Mouse (Mus musculus) duodenum, adult 2 months (tissue): ENCODE data around the gene Cd200r3. TPM values are rescaled to one million over a fixed set of nuclear protein-coding genes. Genes with fewer than 3 reads are reported as not detected.

ENCODE experiments used
- polyA plus RNA-seq: library from polyadenylated mRNA; depleted of rRNA; stranded (reverse); fragments of >200 nt; gene quantifications from 2 replicates; pipeline ENCODE4 v1.2.3, GENCODE M21; 2012; ENCODE audit warnings: low replicate concordance; rRNA removed

Cd200r3 gene
- not detected in 2 replicates for polyA plus RNA-seq

GRCm38 (mm10) chr16:44943468-44943867 is at the start of gene Cd200r3:
Cd200r3 (plus strand) TSS chr16:44943678.

Other genes starting within 250 kb of the Cd200r3 start
- 1.9 and 2.0 TPM in 2 replicates for gene Nepro, start 219.4 kb upstream of the Cd200r3 start, polyA plus RNA-seq
- gene Gtpbp8, start 197.3 kb upstream of the Cd200r3 start, polyA plus RNA-seq, result 4.4 and 7.2 TPM in 2 replicates
- gene Cd200r1, start 177.9 kb upstream of the Cd200r3 start, polyA plus RNA-seq, result 0.15 and 0.25 TPM in 2 replicates
- 0.49 and 1.3 TPM in 2 replicates for gene Cd200r4, start 131.9 kb upstream of the Cd200r3 start, polyA plus RNA-seq
- 0.57 TPM in 1 of 2 replicates, not detected in the other for gene Cd200r2, start 76.6 kb upstream of the Cd200r3 start, polyA plus RNA-seq
- 4.7 and 4.8 TPM in 2 replicates for gene Ccdc80, start 149.7 kb downstream of the Cd200r3 start, polyA plus RNA-seq
- 3.9 and 4.6 TPM in 2 replicates for gene Slc35a5, start 215.0 kb downstream of the Cd200r3 start, polyA plus RNA-seq
- gene Atg3, start 215.1 kb downstream of the Cd200r3 start, polyA plus RNA-seq, result 22.2 and 51.8 TPM in 2 replicates